Mouse (Mus musculus) skeletal muscle tissue, adult 2 months (tissue): ENCODE measurements around the gene Acot2.
"Not testable (repeated sequence)": the region's sequence is repeated elsewhere in the genome, so short reads cannot be mapped to it uniquely, and the experiment has no call there.

ENCODE experiments used
- DNase-seq: peaks from one replicate; pipeline ENCODE4 v3.0.0-alpha.2; 2012; ENCODE audit warnings: low read depth, low spot score

The Acot2 gene

GRCm38 (mm10) chr12:84038241-84038640, 50.6 kb downstream of the Acot2 start, which contains the start of gene Acot4:
Gene Acot4, plus strand, starts transcription at chr12:84038379.
- DNase-seq: not testable (repeated sequence)

GRCm38 (mm10) chr12:84038691-84039111, 51.0 kb downstream of the Acot2 start, which contains the start of gene Gm49366:
Gene Gm49366, plus strand, starts transcription at chr12:84038935.
- DNase-seq: not testable (repeated sequence)

DNA sequence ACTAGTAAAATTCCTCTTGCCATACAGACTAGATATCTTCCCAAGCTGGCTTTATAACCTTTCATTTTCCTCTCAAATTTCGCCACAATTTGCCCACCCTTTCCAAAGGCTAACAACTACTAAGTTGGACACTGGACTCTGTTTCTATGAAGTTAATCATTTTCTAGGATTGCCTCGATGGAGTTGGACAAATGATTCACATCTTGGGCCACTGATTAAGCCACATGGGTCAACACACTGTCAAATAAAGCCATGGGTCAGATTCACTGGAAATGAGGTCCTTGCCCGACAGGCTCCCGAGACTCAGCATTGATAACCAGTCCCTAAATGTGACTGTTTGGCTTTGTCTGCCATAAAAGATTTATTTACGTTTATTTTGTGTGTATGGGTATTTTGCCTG, 54.6 kb downstream of the Acot2 start:
- no peak for DNase-seq
